Mouse (Mus musculus) erythroid progenitor cell, adult 5-6 weeks (primary cell): ENCODE data around the gene Pax7. TPM values are rescaled to one million over a fixed set of nuclear protein-coding genes. Genes with fewer than 3 reads are reported as not detected.

ENCODE experiments used
- ATAC-seq: replicated peaks from 2 replicates; pipeline ENCODE4 v1.8.0; 2016; ENCODE audit warnings: moderate number of reproducible peaks, mild to moderate bottlenecking, moderate TSS enrichment, inconsistent platforms; ENCODE audit not compliant: poor library complexity, low FRiP score, severe bottlenecking
- total RNA-seq, 2 experiments: library from RNA; stranded (forward) in 1 of 2; stranded (reverse) in 1 of 2; fragments of 150-400 nt in 1 of 2; fragments of 186-747, 209-891 nt in 1 of 2; gene quantifications; 2 replicates each; pipeline versions ENCODE4 v1.2.3 to v1.2.4; 2015 to 2017; ENCODE audit warnings: low replicate concordance in 2 of 2

Gene Pax7
- total RNA-seq (2015; ENCODE audit: low replicate concordance) (not detected in 2 replicates), total RNA-seq (2017; ENCODE audit: low replicate concordance) (not detected in 2 replicates)

DNA sequence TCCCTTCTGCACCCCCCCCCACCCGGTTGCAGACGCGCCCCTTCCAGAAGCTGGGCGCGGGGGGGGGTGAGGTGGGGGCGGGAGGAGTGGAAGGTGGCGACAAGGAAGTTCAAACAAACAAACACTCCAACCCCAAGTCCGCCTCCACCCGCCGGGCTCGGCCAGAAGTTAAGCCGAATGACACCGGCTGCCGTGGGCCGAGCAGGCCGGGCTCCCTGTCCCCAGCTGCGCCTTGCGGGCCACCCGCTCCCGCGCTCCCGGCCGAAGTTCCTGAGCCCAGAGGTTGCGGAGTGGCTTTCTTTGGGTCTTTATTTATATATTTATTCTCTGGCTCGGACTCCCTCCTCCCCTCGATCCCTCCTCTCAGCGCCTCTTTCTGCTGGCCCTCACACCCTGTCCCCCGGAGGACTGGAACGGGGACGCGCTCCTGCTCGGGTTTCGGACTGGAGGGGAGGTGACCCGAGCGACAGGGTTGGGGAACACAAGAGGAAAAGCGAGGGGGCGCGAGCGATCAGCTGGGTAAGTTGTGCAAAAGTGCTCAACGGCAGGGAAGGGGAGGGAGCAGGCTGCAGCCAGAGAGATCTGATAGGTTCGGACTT, at the start of gene Pax7:
Pax7 (minus strand) TSS at position 493 of the 599 bp plus-strand sequence.
- ATAC-seq = no peak

DNA sequence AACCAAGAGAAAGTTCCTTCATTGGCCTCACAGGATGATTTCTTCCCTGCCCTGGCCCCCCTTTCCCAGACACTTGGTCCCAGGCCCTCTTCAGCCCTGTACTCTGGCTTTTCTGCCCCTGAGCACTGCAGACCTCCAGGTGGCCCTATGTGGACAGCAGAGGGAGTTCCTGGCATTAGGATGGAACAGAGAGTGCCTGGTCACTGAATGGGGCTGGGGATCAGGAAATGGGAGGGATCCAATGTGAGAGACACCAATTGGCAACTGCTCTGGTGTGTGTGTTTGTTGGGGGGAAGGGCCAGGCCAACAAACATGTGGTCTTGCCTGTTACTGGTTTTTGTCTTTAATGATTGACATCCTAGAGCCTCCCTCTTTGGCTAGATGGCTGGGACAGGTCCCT, 48.5 kb upstream of the Pax7 start:
- no peak for ATAC-seq

DNA sequence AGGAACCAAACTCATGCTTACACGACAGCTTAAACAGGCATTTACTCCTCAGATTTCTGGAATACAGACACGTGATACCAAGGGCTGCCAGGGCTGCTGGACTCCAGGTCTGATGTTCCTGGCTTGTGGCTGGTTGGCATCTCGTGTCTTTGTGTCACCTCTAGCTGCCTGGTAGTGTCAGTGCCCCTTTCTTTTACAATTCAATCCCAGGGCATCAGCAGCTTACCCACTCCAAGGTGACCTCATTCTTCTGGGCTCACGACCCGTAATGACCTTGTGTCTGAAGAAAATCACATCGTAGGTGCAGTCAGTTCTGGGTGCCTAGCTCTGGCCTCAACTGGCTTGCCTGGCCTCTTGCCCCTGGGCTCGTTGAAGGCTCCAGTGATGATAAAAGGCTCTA, 46.0 kb upstream of the Pax7 start:
- no peak for ATAC-seq

DNA sequence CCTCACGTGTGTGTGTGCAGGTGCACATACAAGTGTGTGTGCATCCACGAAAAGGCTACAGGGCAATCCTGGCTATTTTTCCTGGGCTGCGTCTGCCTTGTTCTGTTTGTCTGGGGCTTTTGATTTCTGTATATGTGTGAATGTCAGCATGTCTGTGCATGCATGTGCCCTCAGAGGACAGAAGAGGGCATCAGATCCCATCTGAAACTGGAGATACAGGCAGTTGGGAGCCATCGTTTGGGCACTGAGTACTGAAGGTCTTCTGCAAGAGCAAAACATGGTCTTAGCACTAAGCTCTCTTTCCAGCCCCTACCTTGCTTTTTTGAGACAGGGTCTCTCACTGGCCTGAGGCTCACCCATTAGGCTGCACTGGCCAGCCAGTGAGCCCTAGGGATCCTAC, 45.1 kb upstream of the Pax7 start:
- ATAC-seq = no peak

DNA sequence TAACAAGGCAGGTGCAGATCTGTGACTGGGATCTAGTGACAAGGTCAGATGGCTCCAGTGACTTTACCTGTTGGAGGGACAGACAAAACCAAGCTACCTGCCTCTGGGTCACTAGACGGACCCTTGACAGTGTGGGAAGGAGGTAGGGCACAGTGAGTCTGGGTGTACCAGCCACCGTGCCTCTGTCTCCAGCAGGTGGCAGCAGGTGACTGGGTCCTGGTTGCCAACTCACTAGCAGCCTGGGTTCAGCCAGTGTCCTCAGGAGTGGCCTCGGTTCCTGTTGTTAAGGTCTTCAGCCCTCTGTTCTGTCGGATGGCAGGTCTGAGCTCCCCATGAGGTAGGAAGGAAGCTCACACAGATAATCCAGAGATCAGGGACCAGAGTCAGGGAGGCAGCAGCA, 43.9 kb upstream of the Pax7 start:
- no peak for ATAC-seq

DNA sequence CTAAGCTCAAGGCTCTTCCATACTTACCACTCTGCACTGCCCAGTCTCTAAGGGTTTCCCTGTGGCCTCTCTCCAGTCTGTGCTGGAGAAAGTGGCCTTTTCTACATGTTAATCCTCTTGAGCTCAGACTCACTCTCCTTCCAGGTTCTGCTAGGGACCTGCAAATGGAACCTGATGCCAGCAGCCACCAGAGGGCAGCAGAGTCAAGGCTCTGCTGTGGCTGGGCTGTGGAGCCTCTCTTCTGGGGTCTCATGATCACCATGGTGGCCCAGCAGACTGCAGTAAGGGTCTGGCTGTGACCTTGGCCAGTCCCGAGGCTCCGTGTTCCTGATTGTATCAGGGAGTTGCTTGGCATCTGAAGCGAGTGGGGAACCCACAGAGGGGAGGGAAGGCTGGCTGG, 39.3 kb upstream of the Pax7 start:
- no peak for ATAC-seq

DNA sequence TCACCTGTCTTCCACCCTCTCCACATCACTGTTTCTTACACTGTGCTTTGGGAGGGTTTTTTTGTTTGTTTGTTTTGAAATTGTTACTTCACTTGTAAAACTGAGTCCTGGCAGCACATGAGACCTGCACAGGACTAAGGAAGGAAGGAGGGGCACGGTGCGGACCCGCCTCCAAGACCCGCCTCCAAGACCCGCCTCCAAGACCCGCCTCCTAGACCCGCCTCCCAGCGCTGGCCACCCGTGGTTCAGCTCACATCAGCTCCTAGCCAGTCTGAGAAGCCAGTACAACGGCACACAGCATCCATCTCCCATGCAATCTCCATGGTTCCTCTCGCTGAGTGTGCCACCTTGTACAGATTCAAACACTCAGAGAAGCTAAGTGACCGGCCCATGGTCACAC, 38.4 kb upstream of the Pax7 start:
- ATAC-seq = no peak

DNA sequence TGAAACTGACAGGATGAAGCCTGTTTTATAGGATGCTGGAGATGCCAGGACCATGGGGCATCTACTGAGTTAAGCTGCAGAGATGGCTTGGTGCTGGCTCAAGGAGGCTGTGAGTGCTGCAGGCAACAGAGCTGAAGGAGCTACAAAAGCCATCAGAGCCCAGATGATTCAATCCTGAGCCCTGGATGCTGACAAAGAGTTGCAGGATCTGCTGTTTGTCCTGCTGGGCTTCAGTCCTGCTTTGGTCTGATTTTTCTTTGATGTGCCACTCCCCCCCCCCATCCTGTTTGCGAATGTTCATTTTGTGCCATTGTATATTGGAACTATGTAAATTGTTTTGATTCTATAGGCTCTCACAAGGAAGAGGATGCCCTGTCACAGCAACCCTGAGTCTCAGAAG, 29.9 kb upstream of the Pax7 start:
- no peak for ATAC-seq

DNA sequence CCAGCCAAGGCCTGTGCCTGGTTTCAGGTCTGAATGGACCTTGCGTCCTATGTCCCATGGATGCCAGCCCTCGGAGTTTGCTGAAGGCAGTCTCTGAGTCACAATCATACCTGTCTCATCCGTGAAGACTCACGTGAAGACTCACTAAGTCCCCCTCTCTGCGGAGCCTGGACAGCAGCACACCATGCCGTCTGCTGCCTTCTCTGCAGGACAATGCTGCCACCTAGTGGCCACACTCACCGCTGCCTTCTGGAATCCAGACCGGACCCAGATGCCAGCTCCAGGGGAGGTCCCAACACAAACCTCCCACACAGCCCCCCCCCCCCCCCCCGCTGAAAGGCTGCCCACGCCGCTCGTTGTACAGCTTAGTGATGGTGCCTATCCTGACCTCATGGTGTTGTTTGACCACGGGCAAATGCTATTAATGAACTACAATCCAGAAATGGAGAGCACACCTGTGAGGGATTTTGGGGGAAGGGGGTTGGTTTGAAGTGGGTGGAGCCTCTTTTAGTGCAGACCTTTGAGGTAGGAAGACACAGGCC, 25.4 kb upstream of the Pax7 start:
- 0 out of 2 replicates have a peak, but pooled peaks have one; percentile 52 for ATAC-seq

DNA sequence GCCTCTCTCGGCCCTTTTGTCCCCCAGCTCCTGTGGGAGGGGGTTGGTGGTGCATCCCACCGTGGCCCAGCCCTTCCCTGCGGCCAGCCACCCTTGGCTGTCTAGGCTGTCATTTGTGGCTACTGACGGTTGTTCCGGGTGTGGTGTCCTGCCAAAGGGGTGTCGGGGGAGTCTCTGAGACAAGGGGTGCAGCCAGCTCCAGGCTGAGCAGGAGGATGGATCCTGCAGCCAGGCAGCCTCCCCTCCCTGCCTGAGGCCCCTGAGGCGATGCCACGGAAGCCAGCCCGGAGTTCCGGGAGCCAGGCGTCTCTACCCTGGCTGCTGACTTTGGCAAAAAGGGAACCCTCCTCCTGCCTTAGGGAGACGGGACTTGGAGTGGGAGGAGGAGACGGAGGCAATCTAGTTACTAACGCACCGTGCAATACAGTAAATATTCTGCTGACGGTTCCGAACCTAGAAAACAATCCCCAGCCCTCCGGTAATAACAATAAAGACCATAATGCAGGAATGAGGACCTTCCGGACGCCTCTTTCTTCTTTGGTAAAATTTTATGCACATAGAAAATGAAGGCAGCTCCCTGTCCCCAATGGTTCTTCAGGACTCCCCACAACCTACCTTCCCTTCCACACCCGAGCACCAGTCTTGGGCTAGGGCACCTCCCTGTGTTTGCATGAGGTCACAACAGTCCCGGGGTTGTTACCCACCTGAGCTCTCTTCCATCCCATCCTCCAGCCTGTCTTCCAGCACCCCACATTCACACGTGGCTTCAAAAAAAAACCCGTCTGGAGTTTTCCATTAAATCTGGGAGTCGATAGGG, 19.1 kb upstream of the Pax7 start:
- ATAC-seq = no peak

DNA sequence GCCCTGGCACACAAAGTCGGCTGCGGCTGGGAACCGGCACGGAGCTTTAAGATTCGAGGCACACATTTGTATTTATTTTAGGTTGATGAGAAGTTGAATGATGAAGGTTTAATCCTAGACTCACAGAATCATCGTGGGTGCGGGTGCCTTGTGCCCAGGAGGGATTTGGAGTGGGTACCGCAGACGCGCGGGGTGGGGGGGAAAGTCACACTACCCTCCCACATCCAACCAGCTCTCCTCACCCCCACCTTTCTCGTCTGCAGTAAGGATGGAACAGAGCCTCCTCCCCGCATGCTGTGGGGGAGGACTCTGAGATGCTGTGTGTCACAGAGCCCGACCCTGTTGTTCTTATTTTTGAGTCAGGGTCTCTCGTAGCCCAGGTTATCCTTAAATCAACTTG, 18.1 kb upstream of the Pax7 start:
- no peak for ATAC-seq

DNA sequence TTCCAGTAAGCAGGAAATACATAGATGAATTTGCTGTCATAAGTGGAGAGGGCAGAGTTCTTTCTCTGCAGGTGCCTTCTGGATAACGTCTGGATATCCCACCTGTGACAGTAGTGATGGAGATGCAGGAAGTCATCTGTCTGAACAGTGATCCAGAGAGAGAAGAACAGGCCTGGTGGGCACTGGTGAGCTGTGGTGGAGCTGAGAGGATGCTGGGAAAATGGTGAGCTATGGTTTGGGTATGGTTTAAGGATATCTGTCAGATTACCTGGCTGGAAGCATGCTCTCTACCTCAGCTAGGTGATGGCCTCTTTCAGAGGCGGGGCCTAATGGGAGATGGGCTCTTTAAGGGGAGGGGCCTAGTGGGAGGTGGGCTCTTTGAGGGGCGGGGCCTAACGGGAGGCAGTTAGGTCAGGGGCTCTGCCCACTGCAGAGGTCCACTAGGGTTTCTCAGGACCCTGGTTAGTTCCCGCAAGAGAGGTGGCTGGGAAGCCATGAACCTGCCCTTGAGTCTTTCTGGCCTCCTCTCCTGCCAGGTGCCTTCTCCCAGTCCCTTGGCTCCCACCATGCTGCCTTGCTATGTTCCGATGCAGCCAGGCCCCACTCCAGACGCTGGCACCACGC, 17.3 kb upstream of the Pax7 start:
- ATAC-seq = no peak

DNA sequence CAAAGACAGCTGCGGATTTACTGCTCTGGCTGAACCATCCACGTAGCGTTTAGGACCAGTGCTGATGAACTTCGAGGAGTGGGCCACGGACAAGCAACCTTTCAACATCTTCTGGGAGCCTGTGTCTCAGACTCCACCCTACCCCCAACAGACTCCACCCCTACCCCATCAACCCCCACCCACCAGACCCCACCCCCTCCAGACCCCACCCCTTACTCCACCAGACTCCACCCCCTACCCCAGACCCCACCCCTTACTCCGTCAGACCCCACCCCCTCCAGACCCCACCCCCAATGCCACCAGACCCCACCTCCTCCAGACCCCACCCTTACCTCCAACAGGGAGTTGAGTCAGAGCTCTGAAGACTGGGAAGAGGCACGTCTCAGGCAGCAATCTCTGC, 10.1 kb upstream of the Pax7 start:
- no peak for ATAC-seq

DNA sequence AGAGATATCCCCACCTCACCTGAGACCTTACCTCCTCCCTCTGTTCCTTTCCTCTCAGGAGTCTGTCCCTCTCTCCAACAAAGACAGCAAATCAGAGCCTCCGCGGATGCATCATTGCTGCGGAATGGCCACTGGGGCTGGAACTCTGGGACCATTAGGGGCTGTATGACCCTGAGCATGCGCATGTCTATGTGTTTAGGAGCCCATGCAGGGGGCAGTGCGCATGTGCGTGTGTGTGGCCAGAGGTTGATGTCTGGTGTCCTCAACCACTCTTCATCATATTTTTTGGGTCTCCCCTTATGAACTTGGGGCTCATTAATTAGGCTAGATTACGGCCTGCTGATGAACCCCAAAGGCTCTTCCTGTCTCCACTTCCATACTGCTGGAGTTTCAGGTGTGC, 9.6 kb upstream of the Pax7 start:
- ATAC-seq = no peak

DNA sequence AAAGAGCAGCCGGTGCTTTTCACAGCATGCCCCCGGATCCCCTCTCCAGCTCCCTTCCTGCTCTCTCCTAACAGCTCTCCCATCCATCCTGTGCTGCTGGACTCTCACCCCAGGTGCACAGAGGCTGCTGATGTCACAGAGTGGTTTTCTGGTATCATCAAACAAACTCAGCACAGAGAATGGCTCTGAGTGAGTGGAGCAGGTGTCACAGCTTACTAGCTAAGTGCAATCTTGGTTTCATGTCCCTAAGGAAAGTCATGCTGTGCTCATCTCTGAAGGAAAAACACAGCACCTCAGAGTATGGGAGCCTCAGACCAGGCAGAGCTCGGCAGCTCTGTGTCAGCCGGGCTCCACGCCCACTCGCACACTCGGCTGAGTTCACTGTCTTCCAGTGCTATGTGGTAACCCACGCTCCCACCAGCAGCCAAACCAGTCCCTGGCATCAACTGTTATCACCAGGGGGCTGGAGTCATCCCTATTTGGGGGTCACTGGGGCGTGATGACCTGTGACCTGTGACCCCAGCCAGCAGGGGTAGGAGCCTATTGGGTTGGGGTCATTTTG, 7.7 kb upstream of the Pax7 start:
- no peak for ATAC-seq

DNA sequence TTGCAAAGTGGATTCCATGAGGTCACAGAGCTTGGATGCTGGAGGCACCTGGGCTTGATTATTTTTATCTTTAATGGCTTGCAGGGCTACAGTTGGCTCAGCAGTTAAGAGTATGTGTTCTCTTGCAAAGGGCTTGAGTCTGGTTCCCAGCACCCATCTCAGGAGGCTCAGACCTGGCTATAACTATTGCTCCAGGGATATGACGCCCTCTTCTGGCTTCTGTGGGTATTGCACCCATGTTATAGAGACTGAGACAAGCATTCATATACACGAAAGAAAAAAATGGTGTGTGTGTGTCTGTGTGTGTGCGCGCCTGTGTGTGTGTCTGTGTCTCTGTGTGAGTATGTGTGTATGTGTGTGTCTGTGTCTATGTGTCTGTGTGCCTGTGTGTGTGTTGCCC, 7.1 kb upstream of the Pax7 start:
- ATAC-seq = no peak

DNA sequence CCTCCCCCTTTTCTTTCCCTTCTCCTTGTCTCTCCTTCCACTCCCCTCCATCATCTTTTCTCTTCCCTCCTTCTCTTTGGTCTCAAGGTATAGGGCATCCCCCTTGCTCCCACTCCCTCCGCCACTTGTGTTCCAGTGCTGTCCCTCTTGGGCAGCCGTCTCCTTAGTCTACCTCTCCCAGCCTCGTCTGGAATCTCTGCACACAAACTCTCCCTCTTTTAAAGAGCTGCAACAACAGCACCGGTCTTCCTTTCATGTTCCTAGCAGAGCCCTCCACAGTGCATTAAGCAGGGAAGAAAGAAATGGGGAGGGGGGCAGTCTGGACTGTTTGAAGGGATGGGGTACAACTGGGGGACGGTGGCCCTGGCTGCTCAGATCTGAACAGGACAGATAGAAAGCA, 3.4 kb upstream of the Pax7 start:
- no peak for ATAC-seq

DNA sequence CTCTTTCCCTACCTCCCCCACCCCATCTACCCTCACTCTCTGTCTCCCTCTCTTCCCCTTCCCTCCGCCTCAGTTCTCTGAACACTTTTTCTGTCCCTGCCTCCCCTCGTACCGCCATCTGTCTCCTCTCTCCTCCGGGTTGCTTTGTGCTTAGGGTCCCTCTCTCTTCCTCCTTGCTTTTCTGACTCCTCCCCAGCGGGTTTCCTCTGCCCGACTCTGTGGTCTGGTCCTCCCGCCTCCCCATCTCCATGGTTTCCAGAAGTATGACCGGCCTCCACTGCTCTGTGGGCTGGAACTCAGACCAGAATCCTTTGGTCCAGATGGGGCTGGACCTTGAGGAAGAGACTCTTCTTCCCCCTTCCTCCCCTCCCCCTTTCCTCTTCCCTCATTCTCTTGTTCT, 2.9 kb upstream of the Pax7 start:
- ATAC-seq = no peak

DNA sequence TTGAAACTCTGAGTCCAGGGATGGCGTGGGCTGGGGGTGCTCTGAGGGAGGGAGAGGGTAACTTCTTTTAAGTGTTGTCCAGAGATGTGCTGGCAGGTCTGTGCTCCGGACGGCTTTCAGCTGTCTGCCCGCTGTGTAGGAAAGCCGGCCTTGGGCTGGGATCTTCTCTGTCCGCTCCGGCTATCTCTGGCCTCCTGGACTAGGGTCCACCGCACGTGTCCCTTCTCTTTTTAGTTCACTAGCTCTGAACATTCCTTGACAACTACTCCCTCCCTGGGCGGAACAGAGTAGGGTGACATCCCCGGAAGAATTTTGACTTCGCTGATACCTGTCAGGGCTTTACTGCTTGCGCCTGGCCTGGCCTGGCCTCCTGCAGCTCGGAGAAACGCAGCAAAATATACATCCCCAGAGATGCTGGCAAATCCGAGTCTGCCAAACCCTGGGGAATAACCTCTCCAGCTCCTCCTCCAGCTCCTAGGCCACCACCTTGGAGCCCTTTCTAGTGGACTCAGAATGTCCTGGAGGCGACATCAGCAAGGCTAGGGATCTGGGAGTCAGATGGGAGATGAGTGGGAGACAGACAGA, 581 bp upstream of the Pax7 start:
- no peak for ATAC-seq
